Mouse (Mus musculus) kidney, embryonic 14.5 days (tissue): ENCODE data around the gene Ldlrad3. TPM values are rescaled to one million over a fixed set of nuclear protein-coding genes. Genes with fewer than 3 reads are reported as not detected.

Source experiments
- ATAC-seq: fragments of 200-750 bp; cut with Nextera tagmentation; 2 replicates; pipeline ENCODE4 v1.8.0; 2017; ENCODE audit warnings: moderate number of reproducible peaks, mild to moderate bottlenecking, moderate TSS enrichment, moderate library complexity; ENCODE audit not compliant: low FRiP score, low TSS enrichment
- H3K27ac ChIP-seq: fragments of 300-500 bp; sonication (generic); 2 replicates; pipeline ENCODE4 v1.5.1; 2014; ENCODE audit warnings: low read depth, mild to moderate bottlenecking, low read length, moderate library complexity, mixed read lengths
- H3K27me3 ChIP-seq: fragments of 300-500 bp; sonication (generic); 2 replicates; pipeline ENCODE4 v1.6.1; 2014; ENCODE audit warnings: mild to moderate bottlenecking, low read length; ENCODE audit not compliant: control insufficient read depth, insufficient read depth
- H3K36me3 ChIP-seq: fragments of 300-500 bp; sonication (generic); 2 replicates; pipeline ENCODE4 v1.6.1; 2014; ENCODE audit warnings: low read length, mixed read lengths; ENCODE audit not compliant: control insufficient read depth, insufficient read depth
- H3K4me1 ChIP-seq: fragments of 300-500 bp; sonication (generic); 2 replicates; pipeline ENCODE4 v1.6.1; 2014; ENCODE audit warnings: low read length, mixed read lengths; ENCODE audit not compliant: control insufficient read depth, insufficient read depth
- H3K4me2 ChIP-seq: fragments of 300-500 bp; sonication (generic); replicated peaks from 2 replicates; pipeline ENCODE4 v1.6.1; 2014; ENCODE audit warnings: low read depth, mild to moderate bottlenecking, low read length
- H3K4me3 ChIP-seq: fragments of 300-500 bp; sonication (generic); 2 replicates; pipeline ENCODE4 v1.5.1; 2014; ENCODE audit warnings: mild to moderate bottlenecking, low read length
- H3K9ac ChIP-seq: fragments of 300-500 bp; sonication (generic); 2 replicates; pipeline ENCODE4 v1.6.1; 2014; ENCODE audit warnings: low read depth, mild to moderate bottlenecking, low read length, moderate library complexity
- H3K9me3 ChIP-seq: fragments of 300-500 bp; sonication (generic); 2 replicates; pipeline ENCODE4 v1.6.1; 2016; ENCODE audit warnings: low read length; ENCODE audit not compliant: control insufficient read depth
- WGBS: fragments of 180-500 bp; shearing (Covaris S2); extraction: QIAGEN DNeasy Blood & Tissue Kit; methylation state at CpG from one replicate; pipeline ENCODE4 v1.1.7; 2014; 5-methylcytosine and 5-hydroxymethylcytosine counted together
- polyA plus RNA-seq: library from polyadenylated mRNA; unstranded; fragments of >200 nt; fragmentation: Nextera tagmentation; extraction: Ambion mirVana; gene quantifications from 2 replicates; pipeline ENCODE4 v1.2.1, GENCODE M21; 2014

Ldlrad3 gene
- polyA plus RNA-seq, 1 experiment from 2014 or later = 39.2 TPM

- ATAC-seq = peak; percentile 46; the same call in 1 of the 2 replicates
- H3K4me2 ChIP-seq = no peak overlapping the region; the same call in 1 of the 2 replicates
- WGBS = 7% methylated on average over 4 of the region's 4 CpGs
Observed at GRCm38 (mm10) chr2:102212096-102212495, 25.9 kb upstream of the Ldlrad3 start.

GRCm38 (mm10) chr2:102205672-102206399 lies 19.7 kb upstream of the Ldlrad3 start:
- Histone ChIP-seq H3K27ac (no peak overlapping the region), H3K36me3 (no peaks in the 10 kb centered on the region), H3K9me3 (no peaks in the 10 kb centered on the region), H3K27me3 (no peaks in the 10 kb centered on the region; the same call in 1 of the 2 replicates), H3K4me1 (no peaks in the 10 kb centered on the region; the same call in 1 of the 2 replicates), H3K9ac (no peak overlapping the region), H3K4me2 (no peak overlapping the region), H3K4me3 (no peak overlapping the region)
- ATAC-seq = no peak
- 5% methylated on average over 14 of the region's 14 CpGs for WGBS

More at GRCm38 (mm10) chr2:102212096-102212495, 25.9 kb upstream of the Ldlrad3 start:
- Histone ChIP-seq H3K36me3 (no peaks in the 10 kb centered on the region), H3K4me1 (no peaks in the 10 kb centered on the region; the same call in none of the 2 replicates), H3K27me3 (no peaks in the 10 kb centered on the region; the same call in 1 of the 2 replicates), H3K9ac (no peak overlapping the region), H3K27ac (no peak overlapping the region), H3K4me3 (no peak overlapping the region), H3K9me3 (no peaks in the 10 kb centered on the region)

- ATAC-seq = no peak
- no peak overlapping the region for H3K27ac ChIP-seq
- no peaks in the 10 kb centered on the region for H3K36me3 ChIP-seq
- no peaks in the 10 kb centered on the region; the same call in 1 of the 2 replicates for H3K4me1 ChIP-seq
- H3K4me2 ChIP-seq = no peak overlapping the region
- no peak overlapping the region for H3K9ac ChIP-seq
- H3K4me3 ChIP-seq = no peak overlapping the region
- H3K27me3 ChIP-seq = no peaks in the 10 kb centered on the region; the same call in 1 of the 2 replicates
- H3K9me3 ChIP-seq = no peaks in the 10 kb centered on the region
Observed at GRCm38 (mm10) chr2:102203478-102203877, 17.3 kb upstream of the Ldlrad3 start.

GRCm38 (mm10) chr2:102202211-102202770 lies 16.1 kb upstream of the Ldlrad3 start:
- Histone ChIP-seq H3K36me3 (no peaks in the 10 kb centered on the region), H3K4me1 (no peaks in the 10 kb centered on the region; the same call in 1 of the 2 replicates), H3K27ac (no peak overlapping the region), H3K4me2 (no peak overlapping the region), H3K27me3 (no peaks in the 10 kb centered on the region; the same call in 1 of the 2 replicates), H3K9me3 (no peaks in the 10 kb centered on the region), H3K4me3 (no peak overlapping the region), H3K9ac (no peak overlapping the region)
- 73% methylated on average over 2 of the region's 2 CpGs for WGBS
- no peak for ATAC-seq

- H3K4me1 ChIP-seq = no peaks in the 10 kb centered on the region; the same call in 1 of the 2 replicates
- H3K36me3 ChIP-seq = no peaks in the 10 kb centered on the region
- H3K27me3 ChIP-seq = no peaks in the 10 kb centered on the region; the same call in 1 of the 2 replicates
- H3K4me2 ChIP-seq = no peak overlapping the region
- no peaks in the 10 kb centered on the region for H3K9me3 ChIP-seq
- H3K4me3 ChIP-seq = no peak overlapping the region
- no peak overlapping the region for H3K27ac ChIP-seq
- no peak overlapping the region for H3K9ac ChIP-seq
- ATAC-seq = no peak
- 83% methylated on average over 11 of the region's 14 CpGs for WGBS
Observed at GRCm38 (mm10) chr2:102201198-102201948, 15.2 kb upstream of the Ldlrad3 start.

- no peaks in the 10 kb centered on the region for H3K27me3 ChIP-seq
- ATAC-seq = peak; percentile 77
- H3K36me3 ChIP-seq = no peaks in the 10 kb centered on the region
- no peak overlapping the region for H3K9ac ChIP-seq
- H3K9me3 ChIP-seq = no peaks in the 10 kb centered on the region
- WGBS = 61% methylated on average over 1 of the region's 1 CpGs
- no peaks in the 10 kb centered on the region for H3K4me1 ChIP-seq
- H3K27ac ChIP-seq = no peak overlapping the region
- no peak overlapping the region for H3K4me2 ChIP-seq
- no peak overlapping the region for H3K4me3 ChIP-seq
Observed at GRCm38 (mm10) chr2:102197332-102197731, 11.1 kb upstream of the Ldlrad3 start.

GRCm38 (mm10) chr2:102196709-102197108 lies 10.5 kb upstream of the Ldlrad3 start:
- 50% methylated on average over 8 of the region's 8 CpGs for WGBS
- Histone ChIP-seq H3K27ac (no peak overlapping the region), H3K4me2 (no peak overlapping the region), H3K4me3 (no peak overlapping the region), H3K27me3 (no peaks in the 10 kb centered on the region), H3K4me1 (no peaks in the 10 kb centered on the region), H3K9me3 (no peaks in the 10 kb centered on the region), H3K9ac (no peak overlapping the region), H3K36me3 (no peaks in the 10 kb centered on the region)
- ATAC-seq = no peak

GRCm38 (mm10) chr2:102195494-102195893 lies 9.3 kb upstream of the Ldlrad3 start:
- H3K9ac ChIP-seq = no peak overlapping the region
- no peaks in the 10 kb centered on the region for H3K4me1 ChIP-seq
- H3K4me2 ChIP-seq = no peak overlapping the region
- H3K4me3 ChIP-seq = no peak overlapping the region
- no peaks in the 10 kb centered on the region for H3K9me3 ChIP-seq
- H3K27me3 ChIP-seq = no peaks in the 10 kb centered on the region
- no peaks in the 10 kb centered on the region for H3K36me3 ChIP-seq
- ATAC-seq = no peak
- H3K27ac ChIP-seq = no peak overlapping the region
- WGBS = 81% methylated on average over 4 of the region's 4 CpGs
